ENCODE assay signal across 13 mouse cellular contexts in genomic region chr11:68754283-68754682, GRCm38 (mm10).
DNase-seq lines count a peak whose midpoint lies in the region; ATAC-seq and TF ChIP-seq lines count a peak whose summit lies in the region.
"Had no signal": no experiment of that assay in that cellular context is flagged by ENCODE, and none has a peak within 500 bp of the region (broad histone marks: within the 10 kb centered on the region; RNA-seq: fewer than 3 reads in every experiment).

No protein-coding gene starts in this region.

- no peaks in the 10 kb centered on the region for H3K27me3 ChIP-seq in limb, embryonic 10.5 days (ENCODE audit: low read depth, poor library complexity, severe bottlenecking)
- H3K27me3 ChIP-seq in intestine, embryonic 15.5 days (replicated peaks), result no peaks in the 10 kb centered on the region
- H3K27me3 ChIP-seq: heart, embryonic 13.5 days; liver, embryonic 13.5 days; stomach, embryonic 15.5 days had no signal

- H3K4me1 ChIP-seq in limb, embryonic 10.5 days, result peaks cover 48% of the 10 kb centered on the region
- no peaks in the 10 kb centered on the region for H3K4me1 ChIP-seq in intestine, embryonic 15.5 days (replicated peaks)
- H3K4me1 ChIP-seq: stomach, embryonic 15.5 days had no signal

- peak; percentile 69 for DNase-seq in Muller cell, postnatal 12 days (ENCODE audit: inconsistent ontology term)
- peak; percentile 22 for DNase-seq in brain, embryonic 14.5 days (ENCODE audit: low read depth)
- peak; percentile 53 for DNase-seq in hindlimb bud, embryonic 11.5 days (ENCODE audit: extremely low spot score, low read depth, low spot score)
- peak; percentile 52 for DNase-seq in limb, embryonic 10.5 days (ENCODE audit: low spot score)
- DNase-seq: liver, embryonic 13.5 days; lung, postnatal 36 days; right cerebral cortex, postnatal 25 days had no signal

- no peaks in the 10 kb centered on the region for H3K9me3 ChIP-seq in limb, embryonic 10.5 days (replicated peaks)
- H3K9me3 ChIP-seq in intestine, embryonic 15.5 days, result no peaks in the 10 kb centered on the region
- H3K9me3 ChIP-seq: heart, embryonic 13.5 days; liver, embryonic 13.5 days; stomach, embryonic 15.5 days had no signal

- no peak for ATAC-seq in erythroid progenitor cell, adult 5-6 weeks (replicated peaks; ENCODE audit: low FRiP score, poor library complexity, severe bottlenecking)
- ATAC-seq in intestine, embryonic 15.5 days, result no peak
- no peak for ATAC-seq in megakaryocyte-erythroid progenitor cell, adult 5-6 weeks (replicated peaks; ENCODE audit: low FRiP score, low TSS enrichment, poor library complexity, severe bottlenecking)
- ATAC-seq: activated CD4-positive, CD25-positive, alpha-beta regulatory T cell, adult 4 months had no signal

- 35% methylated on average over 7 of the region's 7 CpGs for WGBS in limb, embryonic 10.5 days
- WGBS in intestine, embryonic 15.5 days, result 62% methylated on average over 7 of the region's 7 CpGs

- H3K27ac ChIP-seq in limb, embryonic 10.5 days, result peak overlapping the region; percentile 83
- H3K27ac ChIP-seq in intestine, embryonic 15.5 days, result no peak overlapping the region
- H3K27ac ChIP-seq: heart, embryonic 13.5 days; liver, embryonic 13.5 days; stomach, embryonic 15.5 days had no signal

- H3K4me3 ChIP-seq in limb, embryonic 10.5 days, result no peak overlapping the region
- H3K4me3 ChIP-seq in intestine, embryonic 15.5 days (replicated peaks), result no peak overlapping the region
- H3K4me3 ChIP-seq: heart, embryonic 13.5 days; liver, embryonic 13.5 days; stomach, embryonic 15.5 days had no signal

- TF ChIP-seq POLR2A in brain, embryonic 14.5 days (IDR thresholded peaks at IDR 0.05; ENCODE audit: borderline replicate concordance, extremely low read depth, insufficient read depth, insufficient read length, poor library complexity, severe bottlenecking), result no peak

- no peak for TF ChIP-seq CTCF in brain, embryonic 14.5 days (IDR thresholded peaks at IDR 0.05; ENCODE audit: borderline replicate concordance, extremely low read depth, insufficient read depth, insufficient read length)

- no peak overlapping the region for H3K4me2 ChIP-seq in intestine, embryonic 15.5 days (replicated peaks)
- H3K4me2 ChIP-seq: heart, embryonic 13.5 days; liver, embryonic 13.5 days; stomach, embryonic 15.5 days had no signal

- H3K9ac ChIP-seq in intestine, embryonic 15.5 days, result no peak overlapping the region
- H3K9ac ChIP-seq: heart, embryonic 13.5 days; liver, embryonic 13.5 days; stomach, embryonic 15.5 days had no signal

- peaks cover 58% of the 10 kb centered on the region for H3K36me3 ChIP-seq in limb, embryonic 10.5 days
- no peaks in the 10 kb centered on the region for H3K36me3 ChIP-seq in intestine, embryonic 15.5 days
